Mouse (Mus musculus) C2C12 (cell line): ENCODE results near the gene Kcnj12.

Experiments used
- CEBPB ChIP-seq: IDR thresholded peaks from one replicate; pipeline ENCODE4 v1.6.1; 2011; ENCODE audit warnings: low read depth, mild to moderate bottlenecking, control low read depth, moderate library complexity
- CTCF ChIP-seq: IDR thresholded peaks from one replicate; pipeline ENCODE4 v1.5.1; 2011; ENCODE audit not compliant: control insufficient read depth, insufficient read depth, insufficient read length
- FOSL1 ChIP-seq: IDR thresholded peaks from one replicate; pipeline ENCODE4 v1.8.0; 2011; ENCODE audit warnings: mild to moderate bottlenecking, low read length; ENCODE audit not compliant: poor library complexity, insufficient read depth, severe bottlenecking
- MAX ChIP-seq: IDR thresholded peaks from one replicate; pipeline ENCODE4 v1.6.1; 2011; ENCODE audit warnings: mild to moderate bottlenecking, control low read depth
- MYOD1 ChIP-seq: IDR thresholded peaks from one replicate; pipeline ENCODE4 v1.6.1; 2011; ENCODE audit warnings: low read depth; ENCODE audit not compliant: control insufficient read depth, insufficient read length
- MYOG ChIP-seq: IDR thresholded peaks from one replicate; pipeline ENCODE4 v1.6.1; 2011; ENCODE audit not compliant: control insufficient read depth, insufficient read length; ENCODE audit errors: extremely low read depth
- USF1 ChIP-seq: IDR thresholded peaks from one replicate; pipeline ENCODE4 v1.6.1; 2011; ENCODE audit warnings: low read depth, mild to moderate bottlenecking, control low read depth, moderate library complexity

DNA sequence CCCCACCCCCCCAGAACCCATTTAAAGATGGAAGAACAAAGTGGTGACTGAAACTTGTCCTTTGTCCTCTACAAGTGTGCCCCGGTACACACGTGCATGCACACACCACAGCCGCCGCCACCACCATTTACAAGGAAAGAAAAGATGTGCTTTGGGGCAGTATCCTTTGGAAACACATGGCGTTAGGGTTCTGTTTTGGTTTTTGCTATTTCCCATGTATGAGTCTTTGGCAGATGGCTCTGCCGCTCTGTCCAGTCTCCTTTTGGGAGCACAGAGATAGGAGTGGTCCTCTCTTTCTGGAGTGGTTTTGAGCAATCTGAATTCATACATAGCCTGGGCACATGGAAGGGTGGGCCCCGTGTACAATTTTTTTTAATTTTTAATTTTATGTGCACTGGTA lies 8.8 kb downstream of the Kcnj12 start:
- no peak for TF ChIP-seq CTCF
- TF ChIP-seq USF1: no peak
- no peak for TF ChIP-seq MAX
- TF ChIP-seq FOSL1: no peak
- no peak for TF ChIP-seq MYOD1
- TF ChIP-seq CEBPB: no peak
- no peak for TF ChIP-seq MYOG
